In genomic region chr10:126182386-126182785, GRCm38 (mm10) we compare ENCODE assay signal across 20 mouse cellular contexts.
"Had no signal": no experiment of that assay in that cellular context is flagged by ENCODE, and none has a peak within 500 bp of the region (broad histone marks: within the 10 kb centered on the region; RNA-seq: fewer than 3 reads in every experiment).

No protein-coding gene starts in this region.

- H3K4me3 ChIP-seq: liver, embryonic 15.5 days; lung, embryonic 15.5 days; megakaryocyte, embryonic 14.5 days; midbrain, embryonic 12.5 days; neural tube, embryonic 12.5 days; stomach, embryonic 15.5 days had no signal

- H3K9ac ChIP-seq: liver, embryonic 15.5 days; liver, postnatal 0 days; lung, embryonic 15.5 days; midbrain, embryonic 12.5 days; neural tube, embryonic 12.5 days; stomach, embryonic 15.5 days had no signal

- ATAC-seq: liver, postnatal 0 days; lung, postnatal 0 days had no signal

- H3K36me3 ChIP-seq: liver, embryonic 15.5 days; lung, embryonic 15.5 days; midbrain, embryonic 12.5 days; neural tube, embryonic 12.5 days; stomach, embryonic 15.5 days had no signal

- H3K27me3 ChIP-seq: liver, embryonic 15.5 days; lung, embryonic 15.5 days; megakaryocyte, embryonic 14.5 days; midbrain, embryonic 12.5 days; neural tube, embryonic 12.5 days; stomach, embryonic 15.5 days had no signal

- H3K27ac ChIP-seq: liver, embryonic 15.5 days; lung, embryonic 15.5 days; macrophage; midbrain, embryonic 12.5 days; neural tube, embryonic 12.5 days; stomach, embryonic 15.5 days; stomach, postnatal 0 days had no signal

- H3K4me1 ChIP-seq: liver, embryonic 15.5 days; lung, embryonic 15.5 days; megakaryocyte, embryonic 14.5 days; midbrain, embryonic 12.5 days; neural tube, embryonic 12.5 days; stomach, embryonic 15.5 days had no signal

- H3K9me3 ChIP-seq: liver, embryonic 15.5 days; lung, embryonic 15.5 days; midbrain, embryonic 12.5 days; stomach, embryonic 15.5 days had no signal

- DNase-seq: liver, postnatal 0 days; lung, adult 2 months; lung, postnatal 14 days; lung, postnatal 36 days; midbrain, embryonic 14.5 days; right cerebral cortex, postnatal 25 days; right cerebral cortex, postnatal 4 days; spleen, adult 18-20 months; thymus, adult 2 months; thymus, postnatal 25 days; thymus, postnatal 4 days had no signal

- H3K4me2 ChIP-seq: liver, embryonic 15.5 days; lung, embryonic 15.5 days; midbrain, embryonic 12.5 days; neural tube, embryonic 12.5 days; stomach, embryonic 15.5 days had no signal
